Mouse (Mus musculus) stomach, postnatal 0 days (tissue): ENCODE data around the gene Farp1.

ENCODE experiments used
- CTCF ChIP-seq: IDR thresholded peaks from 2 replicates; pipeline ENCODE4 v1.5.1; 2016; ENCODE audit warnings: antibody characterized with exemption, low read depth, mild to moderate bottlenecking, moderate library complexity
- EP300 ChIP-seq: optimal IDR thresholded peaks from 2 replicates; pipeline ENCODE3; 2016; ENCODE audit warnings: antibody characterized with exemption

DNA sequence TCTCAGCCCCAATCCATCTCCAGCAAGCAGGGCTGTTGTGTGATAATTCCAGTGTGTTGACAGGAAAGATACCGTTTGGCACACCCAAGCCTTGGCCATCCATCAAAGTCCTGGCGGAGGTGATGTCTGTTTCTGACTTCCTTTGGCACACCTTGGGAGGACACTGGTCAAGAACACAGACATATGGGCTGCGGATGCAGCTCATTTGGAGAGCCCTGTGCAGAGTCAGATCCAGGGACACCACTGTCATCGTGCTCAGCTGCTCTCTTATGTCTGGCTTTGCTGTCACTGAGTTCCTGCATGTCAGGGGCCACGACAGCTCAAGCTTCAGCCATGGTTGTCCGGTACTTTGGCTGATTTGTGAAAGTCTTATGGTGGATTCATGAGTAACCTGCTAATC, 12.8 kb downstream of the Farp1 start:
- no peak for TF ChIP-seq EP300
- no peak for TF ChIP-seq CTCF
